Comparison of ENCODE assay signal across 8 mouse cellular contexts in the genomic region with DNA sequence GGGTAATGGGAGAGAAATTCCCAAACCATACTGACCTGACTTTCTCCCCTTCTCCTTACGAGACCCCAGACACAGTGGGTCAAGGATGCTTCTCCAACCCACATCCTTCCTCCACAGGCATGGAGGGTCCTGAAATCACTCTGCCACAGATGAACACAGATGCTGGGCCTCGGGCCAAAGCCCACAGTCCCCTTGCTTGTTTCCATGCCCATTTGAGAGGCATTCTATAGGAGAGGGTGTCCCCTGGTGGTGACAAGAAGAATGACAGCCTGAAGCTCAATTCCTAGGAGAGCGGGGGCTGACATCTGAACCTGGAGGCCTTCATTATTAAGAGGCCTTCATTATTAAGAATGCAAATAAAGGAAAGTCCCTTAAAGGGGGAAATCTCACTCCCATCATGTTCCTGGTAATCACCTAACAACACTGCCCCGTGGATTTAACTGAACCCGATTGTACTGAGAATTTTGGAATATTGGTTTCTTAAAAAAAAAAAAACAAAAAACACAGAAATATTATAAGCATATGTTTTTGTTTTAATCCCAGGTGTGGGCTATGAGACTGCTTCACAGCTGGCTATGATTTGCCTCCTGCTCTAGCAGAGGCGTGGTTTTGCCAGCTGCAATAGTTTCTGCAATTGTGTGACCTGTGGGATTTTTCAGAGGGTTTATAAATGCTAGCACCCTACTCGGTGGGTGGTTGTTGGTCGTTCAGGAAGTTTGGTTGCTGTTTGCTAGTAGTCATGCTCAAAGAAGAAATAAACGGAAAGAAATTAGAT. TPM values are rescaled to one million over a fixed set of nuclear protein-coding genes. Genes with fewer than 3 reads are reported as not detected.
DNase-seq lines count a peak whose midpoint lies in the region; ATAC-seq and TF ChIP-seq lines count a peak whose summit lies in the region.

No protein-coding gene starts in this region.

- H3K4me1 ChIP-seq in intestine, postnatal 0 days (replicated peaks; ENCODE audit: control insufficient read depth, insufficient read depth, low read length): no peaks in the 10 kb centered on the region
- peaks cover 26% of the 10 kb centered on the region for H3K4me1 ChIP-seq in limb, embryonic 15.5 days
- peaks cover 5% of the 10 kb centered on the region; the same call in 1 of the 2 replicates for H3K4me1 ChIP-seq in stomach, embryonic 14.5 days (ENCODE audit: control insufficient read depth, insufficient read depth, low read length)

- DNase-seq in A20 (ENCODE audit: low read depth, low spot score): peak; percentile 79
- DNase-seq in embryo, embryonic 10 days (ENCODE audit: low spot score): peak; percentile 87

- no peak overlapping the region for H3K4me3 ChIP-seq in intestine, postnatal 0 days (ENCODE audit: low read depth, low read length)
- no peak overlapping the region for H3K4me3 ChIP-seq in limb, embryonic 15.5 days
- no peak overlapping the region for H3K4me3 ChIP-seq in stomach, embryonic 14.5 days (ENCODE audit: low read depth, low read length)

- H3K4me2 ChIP-seq in intestine, postnatal 0 days (replicated peaks; ENCODE audit: low read depth): no peak overlapping the region
- H3K4me2 ChIP-seq in limb, embryonic 15.5 days: no peak overlapping the region
- no peak overlapping the region for H3K4me2 ChIP-seq in stomach, embryonic 14.5 days (replicated peaks; ENCODE audit: low read depth, low read length)

- TF ChIP-seq CTCF in intestine, postnatal 0 days (IDR thresholded peaks at IDR 0.05; ENCODE audit: low read depth): peak; percentile 98

- H3K9ac ChIP-seq in intestine, postnatal 0 days (ENCODE audit: low read depth, low read length): no peak overlapping the region
- H3K9ac ChIP-seq in limb, embryonic 15.5 days: no peak overlapping the region
- H3K9ac ChIP-seq in stomach, embryonic 14.5 days (replicated peaks; ENCODE audit: low read depth, low read length): no peak overlapping the region

- peak; percentile 19 for ATAC-seq in activated CD4-positive, CD25-positive, alpha-beta regulatory T cell, adult 4 months
- ATAC-seq in granulocyte monocyte progenitor cell, adult 5-6 weeks (replicated peaks; ENCODE audit: poor library complexity, severe bottlenecking): peak; percentile 75
- no peak for ATAC-seq in intestine, postnatal 0 days
- ATAC-seq in limb, embryonic 15.5 days (ENCODE audit: insufficient number of reproducible peaks, low FRiP score, low TSS enrichment, low read depth): peak; percentile 40; the same call in 1 of the 2 replicates
- peak; percentile 71 for ATAC-seq in monocyte, adult 5-6 weeks (replicated peaks; ENCODE audit: insufficient number of reproducible peaks, low FRiP score, low TSS enrichment, poor library complexity, severe bottlenecking)
- ATAC-seq in stomach, embryonic 14.5 days (ENCODE audit: insufficient number of reproducible peaks, insufficient read depth, low FRiP score, low read depth): peak; percentile 46; the same call in 1 of the 2 replicates

- H3K27ac ChIP-seq in intestine, postnatal 0 days (ENCODE audit: low read depth, low read length): no peak overlapping the region
- peak overlapping the region; percentile 50 for H3K27ac ChIP-seq in limb, embryonic 15.5 days
- peak overlapping the region; percentile 71; the same call in 1 of the 2 replicates for H3K27ac ChIP-seq in stomach, embryonic 14.5 days (ENCODE audit: low read length)

- no peaks in the 10 kb centered on the region for H3K9me3 ChIP-seq in intestine, postnatal 0 days (ENCODE audit: control insufficient read depth)
- no peaks in the 10 kb centered on the region for H3K9me3 ChIP-seq in limb, embryonic 15.5 days
- H3K9me3 ChIP-seq in stomach, embryonic 14.5 days (ENCODE audit: control insufficient read depth, low read depth, low read length): no peaks in the 10 kb centered on the region

- H3K36me3 ChIP-seq in intestine, postnatal 0 days (ENCODE audit: control insufficient read depth, insufficient read depth): no peaks in the 10 kb centered on the region
- H3K36me3 ChIP-seq in limb, embryonic 15.5 days: no peaks in the 10 kb centered on the region
- no peaks in the 10 kb centered on the region for H3K36me3 ChIP-seq in stomach, embryonic 14.5 days (ENCODE audit: control insufficient read depth, insufficient read depth, low read length)

- WGBS in intestine, postnatal 0 days: 43% methylated on average over 9 of the region's 9 CpGs
- WGBS in limb, embryonic 15.5 days: 17% methylated on average over 9 of the region's 9 CpGs
- WGBS in stomach, embryonic 14.5 days: 44% methylated on average over 9 of the region's 9 CpGs

- H3K27me3 ChIP-seq in intestine, postnatal 0 days (replicated peaks; ENCODE audit: control insufficient read depth, insufficient read depth, low read length): no peaks in the 10 kb centered on the region
- no peaks in the 10 kb centered on the region for H3K27me3 ChIP-seq in limb, embryonic 15.5 days
- H3K27me3 ChIP-seq in stomach, embryonic 14.5 days (ENCODE audit: control insufficient read depth, insufficient read depth, low read length): no peaks in the 10 kb centered on the region

RNA-seq across cellular contexts. Expression of gene Capg, which starts 10.0 kb away (rescaled TPM):
- 100 to 1,000 TPM; 595 to 746 TPM for polyA plus RNA-seq in activated CD4-positive, CD25-positive, alpha-beta regulatory T cell, adult 4 months (2017; shearing (Covaris generic))
- total RNA-seq in granulocyte monocyte progenitor cell, adult 5-6 weeks (2014; fragmentation: Nextera tagmentation): 32.4 and 69.3 TPM in 2 replicates
- 52.4 and 56.6 TPM in 2 replicates for total RNA-seq in granulocyte monocyte progenitor cell, adult 5-6 weeks (2017)
- polyA plus RNA-seq in intestine, postnatal 0 days (2015; fragmentation: Nextera tagmentation; extraction: Ambion mirVana): 25.2 and 28.5 TPM in 2 replicates
- 123 and 127 TPM in 2 replicates for polyA plus RNA-seq in limb, embryonic 15.5 days (2015; fragmentation: Nextera tagmentation; extraction: Ambion mirVana)
- 54.4 to 71.6 TPM (median 54.8 TPM) in 3 replicates for total RNA-seq in monocyte, adult 5-6 weeks (2017)
- 82.6 and 85.0 TPM in 2 replicates for polyA plus RNA-seq in stomach, embryonic 14.5 days (2014; fragmentation: Nextera tagmentation; extraction: Ambion mirVana)

RNA-seq across cellular contexts. Expression of gene Sh2d6, which starts 12.7 kb away (rescaled TPM):
- not detected for polyA plus RNA-seq in activated CD4-positive, CD25-positive, alpha-beta regulatory T cell, adult 4 months (2017; shearing (Covaris generic))
- not detected in 2 replicates for total RNA-seq in granulocyte monocyte progenitor cell, adult 5-6 weeks (2014; fragmentation: Nextera tagmentation)
- total RNA-seq in granulocyte monocyte progenitor cell, adult 5-6 weeks (2017): 0.26 and 0.62 TPM in 2 replicates
- 0.12 and 0.16 TPM in 2 replicates for polyA plus RNA-seq in intestine, postnatal 0 days (2015; fragmentation: Nextera tagmentation; extraction: Ambion mirVana)
- polyA plus RNA-seq in limb, embryonic 15.5 days (2015; fragmentation: Nextera tagmentation; extraction: Ambion mirVana): 0.17 and 0.36 TPM in 2 replicates
- total RNA-seq in monocyte, adult 5-6 weeks (2017): 0.75 TPM in 1 of 3 replicates, not detected in the others
- polyA plus RNA-seq in stomach, embryonic 14.5 days (2014; fragmentation: Nextera tagmentation; extraction: Ambion mirVana): 0.32 TPM in 1 of 2 replicates, not detected in the other
